ENCODE assay signal across 11 mouse cellular contexts in the genomic region with DNA sequence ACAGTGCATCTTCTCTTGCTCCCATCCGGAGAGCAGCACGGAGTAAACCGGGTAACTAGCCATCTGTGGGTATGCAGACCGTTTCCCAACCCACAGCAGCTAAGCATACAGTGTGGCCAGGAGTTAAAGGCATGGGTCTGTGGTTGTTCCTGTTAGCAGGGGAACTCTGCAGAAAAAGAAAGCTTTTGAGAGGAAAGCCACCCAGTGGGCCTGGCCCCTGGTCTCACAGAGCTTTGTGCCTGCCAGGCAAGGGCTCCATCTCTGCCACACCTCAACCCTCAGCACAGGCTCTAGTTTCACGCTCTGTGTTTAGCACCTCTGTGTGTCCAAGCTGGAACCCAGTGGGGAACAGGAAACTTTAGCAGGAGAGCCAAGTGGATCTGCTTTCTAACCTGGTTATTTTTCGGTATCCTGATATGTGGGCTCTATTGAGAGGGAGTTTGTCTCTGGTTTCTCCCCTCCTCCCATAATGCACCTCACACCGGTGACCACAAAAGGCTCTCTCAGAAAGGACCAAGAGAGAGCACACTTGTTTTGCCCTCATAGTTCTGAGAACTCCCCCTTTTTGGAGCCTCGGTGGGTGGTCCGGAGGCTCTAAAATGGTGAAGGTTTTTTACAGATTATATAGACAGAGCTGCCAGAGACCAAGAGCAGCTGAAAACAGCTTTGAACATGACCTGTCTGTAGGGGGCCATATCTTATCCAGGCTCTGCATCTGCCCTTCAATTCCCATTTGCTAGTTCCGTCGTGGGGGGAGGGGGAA.
DNase-seq lines count a peak whose midpoint lies in the region; ATAC-seq and TF ChIP-seq lines count a peak whose summit lies in the region.
"Had no signal": no experiment of that assay in that cellular context is flagged by ENCODE, and none has a peak within 500 bp of the region (broad histone marks: within the 10 kb centered on the region; RNA-seq: fewer than 3 reads in every experiment).

No protein-coding gene starts in this region.

- H3K4me1 ChIP-seq in forebrain, embryonic 14.5 days (ENCODE audit: control insufficient read depth, insufficient read depth, low read length): peaks cover 37% of the 10 kb centered on the region
- H3K4me1 ChIP-seq in liver, embryonic 13.5 days (replicated peaks): peaks cover 30% of the 10 kb centered on the region
- no peaks in the 10 kb centered on the region; the same call in 1 of the 2 replicates for H3K4me1 ChIP-seq in lung, postnatal 0 days (ENCODE audit: insufficient read depth, low read depth, low read length)

- ATAC-seq in forebrain, embryonic 14.5 days: peak; percentile 11; the same call in 1 of the 2 replicates
- ATAC-seq in liver, embryonic 13.5 days (ENCODE audit: low read depth): peak; percentile 89
- no peak for ATAC-seq in lung, postnatal 0 days

- peak overlapping the region; percentile 64 for H3K27ac ChIP-seq in forebrain, embryonic 14.5 days (ENCODE audit: low read depth, low read length)
- H3K27ac ChIP-seq in liver, embryonic 13.5 days: peak overlapping the region; percentile 79
- no peak overlapping the region for H3K27ac ChIP-seq in lung, postnatal 0 days (ENCODE audit: low read length)
- H3K27ac ChIP-seq: heart, embryonic 15.5 days had no signal

- intact Hi-C loops in left cerebral cortex, postnatal 4 days (cut with DNase I): no loop called here

- peaks cover 47% of the 10 kb centered on the region for H3K36me3 ChIP-seq in forebrain, embryonic 14.5 days (ENCODE audit: control insufficient read depth, insufficient read depth, low read length)
- H3K36me3 ChIP-seq in liver, embryonic 13.5 days: no peaks in the 10 kb centered on the region
- no peaks in the 10 kb centered on the region for H3K36me3 ChIP-seq in lung, postnatal 0 days (ENCODE audit: insufficient read depth, low read length)
- H3K36me3 ChIP-seq: heart, embryonic 15.5 days had no signal

- H3K9me3 ChIP-seq in forebrain, embryonic 14.5 days (replicated peaks; ENCODE audit: control insufficient read depth, low read length): no peaks in the 10 kb centered on the region
- H3K9me3 ChIP-seq in liver, embryonic 13.5 days (replicated peaks): no peaks in the 10 kb centered on the region
- H3K9me3 ChIP-seq in lung, postnatal 0 days (ENCODE audit: low read length): no peaks in the 10 kb centered on the region
- H3K9me3 ChIP-seq: heart, embryonic 15.5 days had no signal

- 27% methylated on average over 11 of the region's 11 CpGs for WGBS in forebrain, embryonic 14.5 days
- WGBS in liver, embryonic 13.5 days (ENCODE audit: insufficient replicate concordance): 17% methylated on average over 11 of the region's 11 CpGs
- 25% methylated on average over 11 of the region's 11 CpGs for WGBS in lung, postnatal 0 days

- H3K9ac ChIP-seq in forebrain, embryonic 14.5 days (ENCODE audit: low read length): peak overlapping the region; percentile 17
- H3K9ac ChIP-seq in liver, embryonic 13.5 days: peak overlapping the region; percentile 22; the same call in 1 of the 2 replicates
- H3K9ac ChIP-seq in lung, postnatal 0 days (replicated peaks; ENCODE audit: low read depth): no peak overlapping the region
- H3K9ac ChIP-seq: heart, embryonic 15.5 days had no signal

- no peak overlapping the region for H3K4me2 ChIP-seq in forebrain, embryonic 14.5 days (ENCODE audit: low read length)
- peak overlapping the region; percentile 52 for H3K4me2 ChIP-seq in liver, embryonic 13.5 days
- H3K4me2 ChIP-seq in lung, postnatal 0 days (replicated peaks; ENCODE audit: low read depth, low read length): no peak overlapping the region
- H3K4me2 ChIP-seq: heart, embryonic 15.5 days had no signal

- no peaks in the 10 kb centered on the region for H3K27me3 ChIP-seq in forebrain, embryonic 14.5 days (replicated peaks; ENCODE audit: control insufficient read depth, insufficient read depth, low read length)
- no peaks in the 10 kb centered on the region for H3K27me3 ChIP-seq in liver, embryonic 13.5 days
- H3K27me3 ChIP-seq in lung, postnatal 0 days (replicated peaks; ENCODE audit: insufficient read depth, low read length): no peaks in the 10 kb centered on the region
- H3K27me3 ChIP-seq: heart, embryonic 15.5 days had no signal

- TF ChIP-seq CTCF in lung, postnatal 0 days (IDR thresholded peaks at IDR 0.05): no peak

- TF ChIP-seq EP300 in lung, postnatal 0 days (IDR thresholded peaks at IDR 0.05): no peak

- H3K4me3 ChIP-seq in forebrain, embryonic 14.5 days (ENCODE audit: low read depth, low read length): no peak overlapping the region
- no peak overlapping the region for H3K4me3 ChIP-seq in liver, embryonic 13.5 days (replicated peaks)
- no peak overlapping the region for H3K4me3 ChIP-seq in lung, postnatal 0 days (ENCODE audit: low read depth, low read length)
- H3K4me3 ChIP-seq: heart, embryonic 15.5 days had no signal

- peak; percentile 34 for DNase-seq in left cerebral cortex, postnatal 4 days
- DNase-seq in left cerebral cortex, adult 8-10 months (ENCODE audit: low spot score in 2 of 2): no peak
- peak; percentile 53 for DNase-seq in forebrain, embryonic 14.5 days (ENCODE audit: low spot score)
- peak; percentile 66 for DNase-seq in liver, embryonic 13.5 days
- DNase-seq in retina, postnatal 1 day: peak; percentile 59
- no peak for DNase-seq in left cerebral cortex, adult 18-20 months (ENCODE audit: low spot score in 2 of 2)
- no peak for DNase-seq in thymus, postnatal 10 days (ENCODE audit: low spot score in 2 of 2)
- no peak for DNase-seq in lung, postnatal 0 days (ENCODE audit: low spot score)
- DNase-seq: right cerebral cortex, postnatal 14 days; thymus, adult 18-20 months had no signal

Comparison
In these comparisons a context has a peak if more than half of its experiments do, and no peak if none do; other contexts are left out.
1. DNase-seq: peak in left cerebral cortex, postnatal 4 days (single experiment), forebrain, embryonic 14.5 days (single experiment), liver, embryonic 13.5 days (single experiment) and retina, postnatal 1 day (single experiment); none in left cerebral cortex, adult 8-10 months (0 of 2), left cerebral cortex, adult 18-20 months (0 of 2), thymus, postnatal 10 days (0 of 2) and lung, postnatal 0 days (single experiment).